Mouse (Mus musculus): ENCODE measurements around the gene L1cam.

DNA sequence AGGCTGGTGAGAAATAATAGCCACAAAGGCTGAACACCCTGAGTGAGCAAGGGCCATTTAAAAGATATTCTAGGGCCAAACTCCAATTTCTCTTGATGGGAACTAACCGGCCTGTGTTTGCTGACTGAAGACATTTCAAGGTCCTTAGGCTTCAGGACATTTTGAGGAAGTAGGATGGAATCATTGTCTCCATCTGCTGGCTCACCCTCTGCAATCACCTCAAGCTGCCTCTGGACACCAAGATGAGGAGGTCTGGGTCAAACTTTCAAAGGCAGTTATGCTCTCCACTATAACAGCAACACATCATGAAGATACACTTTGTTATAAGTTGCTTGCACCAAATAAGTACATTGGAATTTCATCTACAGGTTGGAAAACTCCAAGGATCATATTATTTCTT lies 14.1 kb upstream of the L1cam start:
- no peak for TF ChIP-seq CTCF (IDR thresholded peaks at IDR 0.05)
- no peak for TF ChIP-seq EP300 (IDR thresholded peaks at IDR 0.05)
